Mouse (Mus musculus) liver, postnatal 0 days (tissue): ENCODE measurements around the gene Arfgef3.

Experiments
- CTCF ChIP-seq: sonication (generic); IDR thresholded peaks from 2 replicates; pipeline ENCODE4 v1.5.1; 2016; ENCODE audit warnings: antibody characterized with exemption, low read depth
- EP300 ChIP-seq: IDR thresholded peaks from 2 replicates; pipeline ENCODE4 v1.6.1; 2016; ENCODE audit warnings: antibody characterized with exemption, low read depth, mild to moderate bottlenecking

- no peak for TF ChIP-seq CTCF
- no peak for TF ChIP-seq EP300
Observed at GRCm38 (mm10) chr10:18584188-18584587, 159.6 kb downstream of the Arfgef3 start.
